Mouse (Mus musculus) liver, adult 2 months (tissue): ENCODE results near the gene Csad.

Experiments used
- CTCF ChIP-seq: fragments of 200-500 bp; IDR thresholded peaks from 2 replicates; pipeline ENCODE4 v1.5.1; 2011; ENCODE audit warnings: low read depth, low read length, control low read depth
- POLR2A ChIP-seq: fragments of 200-500 bp; IDR thresholded peaks from 2 replicates; pipeline ENCODE4 v1.6.1; 2011; ENCODE audit warnings: low read length, control low read depth; ENCODE audit not compliant: insufficient read depth; ENCODE audit errors: extremely low read depth

DNA sequence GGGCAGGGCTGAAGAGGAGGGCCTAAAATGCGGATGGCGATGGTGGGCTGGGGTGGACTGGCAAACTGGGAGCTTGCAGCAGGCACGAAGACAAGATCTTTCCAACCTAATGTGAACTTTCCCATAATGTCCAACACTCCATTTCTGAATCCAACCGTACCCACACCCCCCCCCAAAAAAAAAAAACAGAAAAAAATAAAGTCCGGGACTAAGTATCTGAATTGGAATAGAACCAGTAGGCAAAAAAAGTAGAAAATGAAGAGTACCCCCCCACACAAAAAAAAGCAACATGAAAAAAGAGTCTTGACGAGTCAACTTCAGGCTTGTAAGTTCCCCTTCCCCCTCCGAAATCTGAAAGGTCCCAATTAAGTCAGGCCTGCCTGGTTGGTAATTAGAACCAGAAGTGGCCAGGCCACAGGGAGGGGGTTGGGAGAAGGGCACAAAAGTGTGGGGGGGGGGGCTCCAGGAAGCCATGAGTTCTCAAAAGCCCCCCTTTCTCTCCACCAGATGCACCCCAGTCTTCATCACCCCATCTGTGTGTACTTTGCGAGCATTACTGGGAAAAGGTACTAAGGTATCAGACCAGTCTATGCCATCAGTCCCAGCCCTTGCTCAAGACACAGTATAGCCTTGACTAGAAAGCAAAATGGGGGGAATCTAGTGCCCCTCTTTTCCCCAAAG, 43.7 kb upstream of the Csad start:
- no peak for TF ChIP-seq CTCF
- no peak for TF ChIP-seq POLR2A
